Mouse (Mus musculus) forebrain, embryonic 11.5 days (tissue): ENCODE measurements around the gene Gm13693. TPM values are rescaled to one million over a fixed set of nuclear protein-coding genes. Genes with fewer than 3 reads are reported as not detected.
A peak's percentile ranks its signal among the peaks of the same experiment; 100 is the strongest.
"Not testable (repeated sequence)": the region's sequence is repeated elsewhere in the genome, so short reads cannot be mapped to it uniquely, and the experiment has no call there.

Experiments used
- ATAC-seq: fragments of 200-750 bp; cut with Nextera tagmentation; replicated peaks from 2 replicates; pipeline ENCODE4 v1.8.0; 2017; ENCODE audit warnings: moderate TSS enrichment; ENCODE audit not compliant: low FRiP score
- DNase-seq: peaks from one replicate; pipeline ENCODE4 v3.0.0-alpha.2; 2017; ENCODE audit warnings: low spot score
- H3K27ac ChIP-seq: fragments of 300-500 bp; sonication (generic); 2 replicates; pipeline ENCODE4 v1.5.1; 2014; ENCODE audit warnings: low read depth, low read length
- H3K27me3 ChIP-seq: fragments of 300-500 bp; sonication (generic); 2 replicates; pipeline ENCODE4 v1.6.1; 2014; ENCODE audit warnings: mild to moderate bottlenecking, low read length, mixed read lengths; ENCODE audit not compliant: control insufficient read depth, insufficient read depth
- H3K36me3 ChIP-seq: fragments of 300-500 bp; sonication (generic); 2 replicates; pipeline ENCODE4 v1.6.1; 2014; ENCODE audit warnings: mild to moderate bottlenecking, low read length, moderate library complexity, mixed read lengths; ENCODE audit not compliant: control insufficient read depth, insufficient read depth
- H3K4me1 ChIP-seq: fragments of 300-500 bp; sonication (generic); replicated peaks from 2 replicates; pipeline ENCODE4 v1.6.1; 2014; ENCODE audit warnings: low read length, mixed read lengths; ENCODE audit not compliant: control insufficient read depth, insufficient read depth
- H3K4me2 ChIP-seq: fragments of 300-500 bp; sonication (generic); 2 replicates; pipeline ENCODE4 v1.6.1; 2014; ENCODE audit warnings: low read depth, mild to moderate bottlenecking, low read length, moderate library complexity, mixed read lengths; ENCODE audit not compliant: severe bottlenecking
- H3K4me3 ChIP-seq: fragments of 300-500 bp; sonication (generic); 2 replicates; pipeline ENCODE4 v1.5.1; 2014; ENCODE audit warnings: low read depth, low read length
- H3K9ac ChIP-seq: fragments of 300-500 bp; sonication (generic); 2 replicates; pipeline ENCODE4 v1.6.1; 2014; ENCODE audit warnings: low read length
- H3K9me3 ChIP-seq: fragments of 300-500 bp; sonication (generic); 2 replicates; pipeline ENCODE4 v1.6.1; 2016; ENCODE audit warnings: low read length, mixed read lengths; ENCODE audit not compliant: control insufficient read depth
- WGBS: fragments of 180-500 bp; shearing (Covaris S2); extraction: QIAGEN DNeasy Blood & Tissue Kit; methylation state at CpG from one replicate; pipeline ENCODE4 v1.1.7; 2014; 5-methylcytosine and 5-hydroxymethylcytosine counted together
- polyA plus RNA-seq: library from polyadenylated mRNA; unstranded; fragments of >200 nt; fragmentation: Nextera tagmentation; extraction: Ambion mirVana; gene quantifications from 2 replicates; pipeline ENCODE4 v1.2.1, GENCODE M21; 2014

Gm13693 gene
- not detected in 2 replicates for polyA plus RNA-seq

GRCm38 (mm10) chr2:83961203-83961602, at the start of gene Gm13693:
Gene Gm13693 (plus strand): TSS chr2:83961503.
- not testable (repeated sequence) for H3K4me1 ChIP-seq, H3K9ac ChIP-seq, H3K27ac ChIP-seq, H3K36me3 ChIP-seq, DNase-seq, H3K4me3 ChIP-seq, H3K27me3 ChIP-seq, ATAC-seq, H3K4me2 ChIP-seq, H3K9me3 ChIP-seq
- WGBS, result no CpG with 5 or more reads among the region's 6 CpGs

- Histone ChIP-seq H3K27me3 (no peaks in the 10 kb centered on the region), H3K36me3 (no peaks in the 10 kb centered on the region), H3K4me3 (no peak overlapping the region), H3K27ac (no peak overlapping the region), H3K9ac (no peak overlapping the region), H3K4me1 (no peaks in the 10 kb centered on the region), H3K4me2 (no peak overlapping the region), H3K9me3 (no peaks in the 10 kb centered on the region)
- 39% methylated on average over 2 of the region's 2 CpGs for WGBS
- DNase-seq (no peak), ATAC-seq (0 out of 2 replicates have a peak, but pooled peaks have one; percentile 24)
Measured at GRCm38 (mm10) chr2:83929478-83930088, 31.7 kb upstream of the Gm13693 start.

- Histone ChIP-seq H3K9ac (peak within 1 kb of the TSS; percentile 33; the same call in 1 of the 2 replicates), H3K9me3 (no peaks in the 10 kb centered on the region), H3K4me3 (peak within 1 kb of the TSS; percentile 31; the same call in 1 of the 2 replicates), H3K36me3 (no peaks in the 10 kb centered on the region), H3K4me1 (no peaks in the 10 kb centered on the region), H3K27ac (no peak within 1 kb of the TSS), H3K4me2 (peak within 1 kb of the TSS; percentile 67), H3K27me3 (no peaks in the 10 kb centered on the region)
- ATAC-seq (peak; percentile 98), DNase-seq (peak; percentile 84)
- WGBS, result under 1% methylated on average over 20 of the region's 20 CpGs
Measured at GRCm38 (mm10) chr2:83940931-83941361, 20.4 kb upstream of the Gm13693 start, which contains the start of gene Zswim2. Gene Zswim2 (minus strand): TSS chr2:83941228.

GRCm38 (mm10) chr2:83941378-83941777, 19.9 kb upstream of the Gm13693 start:
- Histone ChIP-seq H3K27ac (no peak overlapping the region), H3K4me2 (peak overlapping the region; percentile 67; the same call in 1 of the 2 replicates), H3K4me3 (no peak overlapping the region; the same call in 1 of the 2 replicates), H3K9me3 (no peaks in the 10 kb centered on the region), H3K4me1 (no peaks in the 10 kb centered on the region), H3K27me3 (no peaks in the 10 kb centered on the region), H3K36me3 (no peaks in the 10 kb centered on the region), H3K9ac (no peak overlapping the region)
- no peak for DNase-seq
- ATAC-seq, result peak; percentile 58
- WGBS, result 46% methylated on average over 3 of the region's 3 CpGs

GRCm38 (mm10) chr2:83941792-83942191, 19.5 kb upstream of the Gm13693 start:
- Histone ChIP-seq H3K9me3 (no peaks in the 10 kb centered on the region), H3K4me1 (no peaks in the 10 kb centered on the region), H3K4me2 (no peak overlapping the region), H3K4me3 (no peak overlapping the region), H3K27me3 (no peaks in the 10 kb centered on the region), H3K27ac (no peak overlapping the region), H3K9ac (no peak overlapping the region), H3K36me3 (no peaks in the 10 kb centered on the region)
- 79% methylated on average over 4 of the region's 4 CpGs for WGBS
- ATAC-seq, result no peak
- DNase-seq, result no peak

GRCm38 (mm10) chr2:83955393-83955792, 5.9 kb upstream of the Gm13693 start, which contains the start of gene Gm13698:
Gene Gm13698 (plus strand): TSS chr2:83955693.
- not testable (repeated sequence) for DNase-seq, H3K4me1 ChIP-seq, H3K4me2 ChIP-seq, H3K4me3 ChIP-seq, H3K36me3 ChIP-seq, H3K27me3 ChIP-seq, ATAC-seq, H3K9ac ChIP-seq, H3K9me3 ChIP-seq, H3K27ac ChIP-seq
- no CpG with 5 or more reads among the region's 6 CpGs for WGBS

GRCm38 (mm10) chr2:83967013-83967412, 5.7 kb downstream of the Gm13693 start, which contains the start of gene Gm13695:
Gene Gm13695 (plus strand): TSS chr2:83967313.
- not testable (repeated sequence) for ATAC-seq

GRCm38 (mm10) chr2:83972823-83973222, 11.5 kb downstream of the Gm13693 start, which contains the start of gene Gm13696:
Gene Gm13696 (plus strand): TSS chr2:83973123.
- DNase-seq, H3K9me3 ChIP-seq: not testable (repeated sequence)
- WGBS, result no CpG with 5 or more reads among the region's 6 CpGs

More at GRCm38 (mm10) chr2:83967013-83967412, 5.7 kb downstream of the Gm13693 start, which contains the start of gene Gm13695:
- not testable (repeated sequence) for H3K4me2 ChIP-seq, H3K36me3 ChIP-seq, H3K4me3 ChIP-seq, H3K9ac ChIP-seq, H3K9me3 ChIP-seq, DNase-seq, H3K27me3 ChIP-seq, H3K4me1 ChIP-seq, H3K27ac ChIP-seq
- whole genome bisulfite sequencing, result no CpG with 5 or more reads among the region's 6 CpGs

More at GRCm38 (mm10) chr2:83972823-83973222, 11.5 kb downstream of the Gm13693 start, which contains the start of gene Gm13696:
- H3K36me3 ChIP-seq, H3K27me3 ChIP-seq, H3K4me3 ChIP-seq, H3K4me1 ChIP-seq, H3K27ac ChIP-seq, H3K9ac ChIP-seq, ATAC-seq, H3K4me2 ChIP-seq: not testable (repeated sequence)
